Mouse (Mus musculus): Measurements from ENCODE around the gene Fancl. TPM values are rescaled to one million over a fixed set of nuclear protein-coding genes. Genes with fewer than 3 reads are reported as not detected.

Gene Fancl
- total RNA-seq, 1 experiment from 2014 or later = 34.8 TPM

DNA sequence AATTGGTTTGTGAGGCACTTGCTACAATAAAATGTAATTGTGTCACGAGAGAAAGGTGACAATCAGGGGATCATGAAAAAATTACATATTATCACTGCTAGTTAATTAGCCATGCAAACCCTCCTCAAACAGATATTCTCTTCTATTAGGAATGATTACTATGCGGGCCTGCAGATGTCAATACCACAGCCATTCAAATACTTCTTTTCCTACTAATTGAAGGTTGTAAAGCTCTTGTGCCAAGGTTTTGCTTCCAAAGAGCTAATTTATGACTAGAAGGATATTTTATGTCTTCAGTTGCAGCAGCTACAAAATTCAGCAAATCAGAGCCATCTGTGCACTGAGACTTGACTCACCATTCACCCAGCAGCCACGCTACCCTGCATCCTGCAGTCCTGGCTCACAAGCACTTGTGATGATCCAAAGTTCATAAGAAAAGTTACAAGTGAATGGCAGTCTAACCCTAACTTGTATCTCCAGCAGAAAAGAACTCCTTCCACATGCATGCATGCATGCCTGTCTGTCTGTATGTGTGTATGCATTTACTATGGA is 95.8 kb downstream of the Fancl start:
- no peak for ATAC-seq (replicated peaks; ENCODE audit: low read depth, poor library complexity, severe bottlenecking)

DNA sequence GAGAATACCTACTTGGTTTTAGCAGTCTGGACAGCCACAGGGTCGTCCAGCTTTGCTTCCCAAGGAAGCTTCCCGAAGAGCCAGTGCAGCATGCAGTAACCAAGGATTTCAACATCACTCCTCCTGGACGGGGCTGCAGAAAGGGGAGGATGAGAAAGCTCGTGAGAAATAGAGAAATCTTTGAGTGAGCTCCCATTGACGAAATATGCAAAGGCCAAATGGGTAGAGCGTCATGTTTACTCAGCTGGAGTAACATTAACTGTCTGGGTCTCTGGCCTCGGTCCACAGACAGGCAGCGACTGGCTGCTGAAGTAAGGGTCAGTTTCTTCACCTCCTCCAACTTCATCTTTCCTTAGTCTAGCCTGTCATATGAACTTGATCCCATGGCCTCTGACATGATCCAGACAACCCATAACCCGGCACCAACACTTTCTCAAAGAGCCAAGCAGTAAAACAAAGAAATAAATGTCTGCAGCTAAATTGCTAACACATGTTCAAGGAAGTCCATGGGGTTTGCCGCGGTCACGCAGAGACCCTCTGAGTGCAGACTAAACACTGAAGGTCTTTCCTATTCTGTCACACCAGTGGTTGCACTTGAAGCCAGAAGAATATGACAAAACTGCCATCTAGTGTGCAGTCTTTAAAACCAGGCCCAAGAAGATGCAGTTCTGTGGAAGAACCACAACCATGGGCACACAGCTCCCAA is 104.0 kb downstream of the Fancl start:
- 0 out of 2 replicates have a peak, but pooled peaks have one; percentile 29 for ATAC-seq (replicated peaks; ENCODE audit: low read depth, poor library complexity, severe bottlenecking)

DNA sequence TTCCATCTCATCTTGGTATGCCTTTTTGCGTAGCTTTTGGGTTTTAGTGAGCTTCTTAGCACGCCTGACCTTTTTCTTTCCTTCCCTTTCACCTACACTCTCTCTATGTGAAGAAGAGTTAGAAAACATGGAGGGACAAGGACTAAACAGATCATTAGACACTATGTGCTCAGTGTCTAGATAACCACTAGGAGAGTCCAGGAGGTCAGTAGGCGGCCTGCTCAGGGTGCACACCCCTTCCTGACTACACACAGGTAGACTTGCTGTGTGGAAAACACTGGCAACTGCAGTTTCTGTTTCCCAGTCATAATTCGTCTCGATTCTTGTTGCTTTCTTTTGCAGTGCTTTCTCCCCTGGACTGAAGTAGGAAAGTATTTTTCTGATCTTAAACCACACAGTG is 110.0 kb downstream of the Fancl start:
- ATAC-seq (replicated peaks; ENCODE audit: low read depth, poor library complexity, severe bottlenecking) = no peak

DNA sequence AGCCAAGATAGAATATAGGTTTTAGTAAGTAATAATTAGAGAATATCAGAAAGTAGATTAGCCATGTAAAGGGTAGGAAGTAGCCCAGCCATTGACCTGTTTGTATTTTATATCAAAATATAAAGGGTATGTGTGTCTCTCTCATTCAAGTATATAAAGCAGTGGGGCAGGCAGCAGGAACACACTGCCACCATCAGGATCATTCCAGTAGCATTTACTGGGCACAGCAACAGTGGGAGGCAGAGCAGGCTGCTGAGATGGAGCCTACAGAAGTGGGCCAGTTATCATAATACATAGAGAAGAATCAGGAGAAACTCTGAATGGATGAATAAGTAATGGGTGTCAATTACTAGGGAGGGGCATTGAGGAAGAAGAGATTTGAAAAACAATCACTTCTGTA is 127.7 kb downstream of the Fancl start:
- no peak for ATAC-seq (replicated peaks; ENCODE audit: low read depth, poor library complexity, severe bottlenecking)

DNA sequence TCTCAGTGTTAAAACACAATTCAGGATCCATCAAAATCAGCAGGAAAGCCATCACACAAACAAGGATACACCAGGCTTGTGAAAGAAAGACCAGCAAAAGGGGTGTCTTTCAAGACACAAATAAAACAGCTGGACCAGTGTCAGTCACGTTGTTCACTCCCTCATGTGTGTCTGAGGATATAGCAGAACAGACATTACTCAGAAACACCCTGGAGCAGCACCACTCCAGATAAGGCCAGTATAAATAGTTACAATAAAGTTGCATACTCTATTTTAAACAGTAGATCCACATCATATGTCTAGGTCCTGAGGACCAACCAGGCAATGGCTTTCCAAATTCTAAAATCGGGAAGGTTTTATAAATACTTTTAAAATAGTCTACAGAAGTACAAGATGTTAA is 130.2 kb downstream of the Fancl start:
- no peak for ATAC-seq (replicated peaks; ENCODE audit: low read depth, poor library complexity, severe bottlenecking)

DNA sequence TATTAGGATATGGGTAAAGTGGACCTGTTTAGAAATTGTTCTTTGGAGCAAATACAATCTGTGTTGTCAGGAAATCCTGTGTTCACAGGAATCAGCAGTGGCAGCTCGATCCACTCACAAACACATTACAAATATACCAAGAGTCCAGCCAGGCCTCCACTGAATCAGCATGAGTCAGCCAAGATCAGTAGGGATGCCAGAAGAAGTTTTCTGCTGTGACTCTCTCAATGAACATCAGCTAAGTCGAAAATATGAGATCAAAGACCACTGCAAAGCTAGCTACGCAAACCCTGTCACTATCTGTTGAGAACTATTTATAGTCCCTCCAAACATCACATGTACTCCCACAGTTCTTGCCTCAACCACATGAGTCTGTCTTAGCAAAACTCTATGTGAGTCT is 133.1 kb downstream of the Fancl start:
- ATAC-seq (replicated peaks; ENCODE audit: low read depth, poor library complexity, severe bottlenecking) = no peak

Other genes starting within 250 kb of the Fancl start
- gene 5730522E02Rik, start 175.4 kb upstream of the Fancl start, total RNA-seq (2017) = not detected in 2 replicates
- gene Gm6899, start 207.1 kb downstream of the Fancl start, total RNA-seq (2017) = not detected in 2 replicates
- 46.4 and 52.0 TPM in 2 replicates for gene Vrk2, start 207.9 kb downstream of the Fancl start, total RNA-seq (2017)

Data from common myeloid progenitor, adult 5-6 weeks (primary cell).